Mouse (Mus musculus): ENCODE measurements around the gene 2410004B18Rik. TPM values are rescaled to one million over a fixed set of nuclear protein-coding genes. Genes with fewer than 3 reads are reported as not detected.
"Not testable (repeated sequence)": the region's sequence is repeated elsewhere in the genome, so short reads cannot be mapped to it uniquely, and the experiment has no call there.

2410004B18Rik gene
- total and polyA plus RNA-seq, 2 experiments from 2014 or later = 57.5 to 97.3 TPM

- Histone ChIP-seq H3K27ac (ENCODE audit: low read depth, low read length) (no peak overlapping the region), H3K4me2 (ENCODE audit: low read depth) (peak overlapping the region; percentile 10; the same call in 1 of the 2 replicates), H3K4me1 (ENCODE audit: insufficient read depth) (no peaks in the 10 kb centered on the region), H3K9me3 (ENCODE audit: low read length) (no peaks in the 10 kb centered on the region), H3K9ac (no peak overlapping the region), H3K4me3 (ENCODE audit: low read depth, low read length) (peak overlapping the region; percentile 0; the same call in 1 of the 2 replicates), H3K36me3 (ENCODE audit: insufficient read depth) (no peaks in the 10 kb centered on the region), H3K27me3 (ENCODE audit: insufficient read depth, low read length) (peaks cover 7% of the 10 kb centered on the region; the same call in 1 of the 2 replicates)
- WGBS = 28% methylated on average over 10 of the region's 10 CpGs
- ATAC-seq = no peak
- DNase-seq = no peak
- no peak for TF ChIP-seq CTCF (IDR thresholded peaks at IDR 0.05; ENCODE audit: low read depth)
These were observed 26.2 kb downstream of the 2410004B18Rik start for GRCm38 (mm10) chr3:145964018-145964387.

- Histone ChIP-seq H3K36me3 (ENCODE audit: insufficient read depth) (no peaks in the 10 kb centered on the region), H3K9ac (no peak overlapping the region), H3K4me2 (ENCODE audit: low read depth) (0 out of 2 replicates have a peak overlapping the region, but pooled peaks have one; percentile 10), H3K4me1 (ENCODE audit: insufficient read depth) (no peaks in the 10 kb centered on the region), H3K9me3 (ENCODE audit: low read length) (no peaks in the 10 kb centered on the region), H3K4me3 (ENCODE audit: low read depth, low read length) (no peak overlapping the region; the same call in 1 of the 2 replicates), H3K27me3 (ENCODE audit: insufficient read depth, low read length) (peaks cover 7% of the 10 kb centered on the region; the same call in 1 of the 2 replicates), H3K27ac (ENCODE audit: low read depth, low read length) (no peak overlapping the region)
- no peak for TF ChIP-seq CTCF (IDR thresholded peaks at IDR 0.05; ENCODE audit: low read depth)
- ATAC-seq (no peak), DNase-seq (peak; percentile 12)
- WGBS = 16% methylated on average over 10 of the region's 10 CpGs
These were observed 26.7 kb downstream of the 2410004B18Rik start for GRCm38 (mm10) chr3:145964473-145964872.

GRCm38 (mm10) chr3:145965583-145965982, 27.8 kb downstream of the 2410004B18Rik start:
- H3K4me3 ChIP-seq (ENCODE audit: low read depth, low read length); DNase-seq; ATAC-seq; H3K27me3 ChIP-seq (ENCODE audit: insufficient read depth, low read length); H3K9ac ChIP-seq; H3K36me3 ChIP-seq (ENCODE audit: insufficient read depth); H3K4me1 ChIP-seq (ENCODE audit: insufficient read depth); H3K27ac ChIP-seq (ENCODE audit: low read depth, low read length); H3K4me2 ChIP-seq (ENCODE audit: low read depth); H3K9me3 ChIP-seq (ENCODE audit: low read length): not testable (repeated sequence)
- WGBS = 88% methylated on average over 3 of the region's 3 CpGs

- peaks cover 7% of the 10 kb centered on the region; the same call in 1 of the 2 replicates for H3K27me3 ChIP-seq (ENCODE audit: insufficient read depth, low read length)
- H3K27ac ChIP-seq (ENCODE audit: low read depth, low read length) = no peak overlapping the region
- no peak for ATAC-seq
- no peaks in the 10 kb centered on the region for H3K9me3 ChIP-seq (ENCODE audit: low read length)
- no peak overlapping the region for H3K4me3 ChIP-seq (ENCODE audit: low read depth, low read length)
- no peaks in the 10 kb centered on the region for H3K4me1 ChIP-seq (ENCODE audit: insufficient read depth)
- H3K4me2 ChIP-seq (ENCODE audit: low read depth) = no peak overlapping the region
- no peak overlapping the region for H3K9ac ChIP-seq
- WGBS = 90% methylated on average over 5 of the region's 5 CpGs
- H3K36me3 ChIP-seq (ENCODE audit: insufficient read depth) = no peaks in the 10 kb centered on the region
- no peak for DNase-seq
- TF ChIP-seq CTCF (IDR thresholded peaks at IDR 0.05; ENCODE audit: low read depth) = no peak
These were observed 29.0 kb downstream of the 2410004B18Rik start for GRCm38 (mm10) chr3:145966806-145967205.

GRCm38 (mm10) chr3:145969031-145969501, 31.3 kb downstream of the 2410004B18Rik start:
- DNase-seq = no peak
- H3K27ac ChIP-seq (ENCODE audit: low read depth, low read length) = no peak overlapping the region
- H3K36me3 ChIP-seq (ENCODE audit: insufficient read depth) = no peaks in the 10 kb centered on the region
- H3K4me2 ChIP-seq (ENCODE audit: low read depth) = no peak overlapping the region
- no peaks in the 10 kb centered on the region for H3K27me3 ChIP-seq (ENCODE audit: insufficient read depth, low read length)
- no peak for ATAC-seq
- H3K4me3 ChIP-seq (ENCODE audit: low read depth, low read length) = no peak overlapping the region
- no peak overlapping the region for H3K9ac ChIP-seq
- H3K9me3 ChIP-seq (ENCODE audit: low read length) = no peaks in the 10 kb centered on the region
- TF ChIP-seq CTCF (IDR thresholded peaks at IDR 0.05; ENCODE audit: low read depth) = no peak
- WGBS = 62% methylated on average over 14 of the region's 14 CpGs
- no peaks in the 10 kb centered on the region for H3K4me1 ChIP-seq (ENCODE audit: insufficient read depth)

GRCm38 (mm10) chr3:145971501-145971900, 33.7 kb downstream of the 2410004B18Rik start:
- Histone ChIP-seq H3K27me3 (ENCODE audit: insufficient read depth, low read length) (no peaks in the 10 kb centered on the region), H3K36me3 (ENCODE audit: insufficient read depth) (no peaks in the 10 kb centered on the region), H3K27ac (ENCODE audit: low read depth, low read length) (no peak overlapping the region), H3K9ac (no peak overlapping the region), H3K4me3 (ENCODE audit: low read depth, low read length) (no peak overlapping the region), H3K4me2 (ENCODE audit: low read depth) (no peak overlapping the region), H3K9me3 (ENCODE audit: low read length) (no peaks in the 10 kb centered on the region), H3K4me1 (ENCODE audit: insufficient read depth) (no peaks in the 10 kb centered on the region)
- no peak for DNase-seq
- peak; percentile 45; the same call in 1 of the 2 replicates for ATAC-seq
- no peak for TF ChIP-seq CTCF (IDR thresholded peaks at IDR 0.05; ENCODE audit: low read depth)
- WGBS = 42% methylated on average over 10 of the region's 10 CpGs

GRCm38 (mm10) chr3:145974986-145975385, 37.2 kb downstream of the 2410004B18Rik start:
- TF ChIP-seq CTCF (IDR thresholded peaks at IDR 0.05; ENCODE audit: low read depth) = no peak
- ATAC-seq (no peak), DNase-seq (no peak)
- H3K4me2 ChIP-seq (ENCODE audit: low read depth) = no peak overlapping the region
- WGBS = 95% methylated on average over 7 of the region's 7 CpGs
- H3K27me3 ChIP-seq (ENCODE audit: insufficient read depth, low read length) = no peaks in the 10 kb centered on the region
- H3K4me3 ChIP-seq (ENCODE audit: low read depth, low read length) = no peak overlapping the region
- H3K4me1 ChIP-seq (ENCODE audit: insufficient read depth) = no peaks in the 10 kb centered on the region
- no peaks in the 10 kb centered on the region for H3K36me3 ChIP-seq (ENCODE audit: insufficient read depth)
- no peak overlapping the region for H3K27ac ChIP-seq (ENCODE audit: low read depth, low read length)
- H3K9ac ChIP-seq = no peak overlapping the region
- H3K9me3 ChIP-seq (ENCODE audit: low read length) = no peaks in the 10 kb centered on the region
